Mouse (Mus musculus) liver, embryonic 15.5 days (tissue): ENCODE measurements around the gene Hnf4a. TPM values are rescaled to one million over a fixed set of nuclear protein-coding genes. Genes with fewer than 3 reads are reported as not detected.

Experiments
- ATAC-seq: fragments of 200-750 bp; cut with Nextera tagmentation; 2 replicates; pipeline ENCODE4 v1.8.0; 2017; ENCODE audit warnings: moderate number of reproducible peaks, mild to moderate bottlenecking, moderate library complexity; ENCODE audit not compliant: insufficient read depth
- H3K27ac ChIP-seq: fragments of 300-500 bp; sonication (generic); replicated peaks from 2 replicates; pipeline ENCODE4 v1.5.1; 2015; ENCODE audit warnings: mild to moderate bottlenecking, inconsistent platforms
- H3K27me3 ChIP-seq: fragments of 300-500 bp; sonication (generic); 2 replicates; pipeline ENCODE4 v1.6.1; 2015; ENCODE audit warnings: mild to moderate bottlenecking, inconsistent platforms
- H3K36me3 ChIP-seq: fragments of 300-500 bp; sonication (generic); replicated peaks from 2 replicates; pipeline ENCODE4 v1.6.1; 2015; ENCODE audit warnings: moderate library complexity, mild to moderate bottlenecking, inconsistent platforms
- H3K4me1 ChIP-seq: fragments of 300-500 bp; sonication (generic); replicated peaks from 2 replicates; pipeline ENCODE4 v1.6.1; 2015; ENCODE audit warnings: inconsistent platforms
- H3K4me2 ChIP-seq: fragments of 300-500 bp; sonication (generic); 2 replicates; pipeline ENCODE4 v1.6.1; 2015; ENCODE audit warnings: moderate library complexity, mild to moderate bottlenecking, inconsistent platforms
- H3K4me3 ChIP-seq: fragments of 300-500 bp; sonication (generic); replicated peaks from 2 replicates; pipeline ENCODE4 v1.5.1; 2015; ENCODE audit warnings: mild to moderate bottlenecking, inconsistent platforms
- H3K9ac ChIP-seq: fragments of 300-500 bp; sonication (generic); 2 replicates; pipeline ENCODE4 v1.6.1; 2015; ENCODE audit warnings: moderate library complexity, mild to moderate bottlenecking, inconsistent platforms
- H3K9me3 ChIP-seq: fragments of 300-500 bp; sonication (generic); replicated peaks from 2 replicates; pipeline ENCODE4 v1.6.1; 2016; ENCODE audit warnings: inconsistent platforms
- WGBS: fragments of 180-500 bp; shearing (Covaris S2); methylation state at CpG from one replicate; pipeline ENCODE4 v1.1.7; 2015; ENCODE audit warnings: mixed read lengths; ENCODE audit not compliant: insufficient replicate concordance; 5-methylcytosine and 5-hydroxymethylcytosine counted together
- polyA plus RNA-seq: library from polyadenylated mRNA; unstranded; fragments of >200 nt; fragmentation: Nextera tagmentation; extraction: Ambion mirVana; gene quantifications from 2 replicates; pipeline ENCODE4 v1.2.1, GENCODE M21; 2015

Gene Hnf4a
- polyA plus RNA-seq, 1 experiment from 2014 or later = 17.0 TPM

- Histone ChIP-seq H3K9ac (no peak overlapping the region), H3K27ac (no peak overlapping the region), H3K36me3 (peaks cover 28% of the 10 kb centered on the region), H3K27me3 (no peaks in the 10 kb centered on the region; the same call in 1 of the 2 replicates), H3K4me2 (no peak overlapping the region), H3K4me3 (no peak overlapping the region), H3K4me1 (peaks cover 20% of the 10 kb centered on the region), H3K9me3 (no peaks in the 10 kb centered on the region)
- no peak for ATAC-seq
- WGBS = 75% methylated on average over 6 of the region's 6 CpGs
These were observed 39.0 kb upstream of the Hnf4a start for GRCm38 (mm10) chr2:163467585-163467984.

GRCm38 (mm10) chr2:163468866-163469265 lies 37.7 kb upstream of the Hnf4a start:
- Histone ChIP-seq H3K4me3 (no peak overlapping the region), H3K9me3 (no peaks in the 10 kb centered on the region), H3K4me1 (peaks cover 18% of the 10 kb centered on the region), H3K27ac (no peak overlapping the region), H3K9ac (no peak overlapping the region), H3K36me3 (peaks cover 28% of the 10 kb centered on the region), H3K4me2 (no peak overlapping the region), H3K27me3 (no peaks in the 10 kb centered on the region)
- WGBS = 72% methylated on average over 6 of the region's 6 CpGs
- no peak for ATAC-seq

GRCm38 (mm10) chr2:163469711-163470110 lies 36.9 kb upstream of the Hnf4a start:
- no peak overlapping the region for H3K4me2 ChIP-seq
- ATAC-seq = no peak
- WGBS = 88% methylated on average over 15 of the region's 15 CpGs
- H3K27me3 ChIP-seq = no peaks in the 10 kb centered on the region
- H3K27ac ChIP-seq = no peak overlapping the region
- H3K9ac ChIP-seq = no peak overlapping the region
- H3K36me3 ChIP-seq = peaks cover 28% of the 10 kb centered on the region
- H3K9me3 ChIP-seq = no peaks in the 10 kb centered on the region
- H3K4me3 ChIP-seq = no peak overlapping the region
- peaks cover 18% of the 10 kb centered on the region for H3K4me1 ChIP-seq

- Histone ChIP-seq H3K4me2 (peak overlapping the region; percentile 94), H3K36me3 (peaks cover 28% of the 10 kb centered on the region), H3K27me3 (no peaks in the 10 kb centered on the region), H3K9ac (peak overlapping the region; percentile 68), H3K4me3 (peak overlapping the region; percentile 89), H3K4me1 (peaks cover 18% of the 10 kb centered on the region), H3K27ac (0 out of 2 replicates have a peak overlapping the region, but pooled peaks have one; percentile 34), H3K9me3 (no peaks in the 10 kb centered on the region)
- ATAC-seq = no peak
- WGBS = 65% methylated on average over 3 of the region's 3 CpGs
These were observed 35.5 kb upstream of the Hnf4a start for GRCm38 (mm10) chr2:163471136-163471535.

GRCm38 (mm10) chr2:163471710-163472465 lies 34.7 kb upstream of the Hnf4a start:
- Histone ChIP-seq H3K27me3 (no peaks in the 10 kb centered on the region), H3K4me3 (peak overlapping the region; percentile 89), H3K27ac (peak overlapping the region; percentile 78), H3K36me3 (peaks cover 24% of the 10 kb centered on the region), H3K4me2 (peak overlapping the region; percentile 94), H3K9me3 (no peaks in the 10 kb centered on the region), H3K9ac (peak overlapping the region; percentile 68), H3K4me1 (peaks cover 18% of the 10 kb centered on the region)
- ATAC-seq = peak; percentile 83
- 3% methylated on average over 36 of the region's 36 CpGs for WGBS

- Histone ChIP-seq H3K9ac (peak within 1 kb of the TSS; percentile 68), H3K9me3 (no peaks in the 10 kb centered on the region), H3K4me1 (peaks cover 18% of the 10 kb centered on the region), H3K27ac (peak within 1 kb of the TSS; percentile 78), H3K4me2 (peak within 1 kb of the TSS; percentile 94), H3K27me3 (no peaks in the 10 kb centered on the region), H3K4me3 (peak within 1 kb of the TSS; percentile 89), H3K36me3 (peaks cover 23% of the 10 kb centered on the region)
- ATAC-seq = peak; percentile 96
- under 1% methylated on average over 28 of the region's 30 CpGs for WGBS
These were observed 34.1 kb upstream of the Hnf4a start, which contains the start of gene Fitm2 for GRCm38 (mm10) chr2:163472466-163472851. TSS of gene Fitm2 (minus strand) at chr2:163472629.

- Histone ChIP-seq H3K9ac (no peak overlapping the region), H3K4me3 (no peak overlapping the region), H3K27ac (no peak overlapping the region), H3K4me1 (no peaks in the 10 kb centered on the region), H3K9me3 (no peaks in the 10 kb centered on the region), H3K36me3 (no peaks in the 10 kb centered on the region), H3K4me2 (no peak overlapping the region), H3K27me3 (peaks cover 35% of the 10 kb centered on the region)
- no peak for ATAC-seq
- 47% methylated on average over 18 of the region's 18 CpGs for WGBS
These were observed 26.3 kb upstream of the Hnf4a start for GRCm38 (mm10) chr2:163480191-163480825.

- H3K27me3 ChIP-seq = peaks cover 35% of the 10 kb centered on the region
- peak; percentile 52 for ATAC-seq
- no peaks in the 10 kb centered on the region for H3K36me3 ChIP-seq
- no peaks in the 10 kb centered on the region for H3K4me1 ChIP-seq
- H3K27ac ChIP-seq = no peak overlapping the region
- H3K9me3 ChIP-seq = no peaks in the 10 kb centered on the region
- no peak overlapping the region for H3K9ac ChIP-seq
- WGBS = 4% methylated on average over 21 of the region's 21 CpGs
- 0 out of 2 replicates have a peak overlapping the region, but pooled peaks have one; percentile 14 for H3K4me3 ChIP-seq
- H3K4me2 ChIP-seq = peak overlapping the region; percentile 47
These were observed 25.0 kb upstream of the Hnf4a start for GRCm38 (mm10) chr2:163481539-163482029.

- H3K9ac ChIP-seq = no peak overlapping the region
These were observed 19.2 kb upstream of the Hnf4a start for GRCm38 (mm10) chr2:163487360-163487759.

GRCm38 (mm10) chr2:163489725-163490291 lies 16.8 kb upstream of the Hnf4a start:
- H3K9me3 ChIP-seq = no peaks in the 10 kb centered on the region
- WGBS = 31% methylated on average over 5 of the region's 5 CpGs
- H3K9ac ChIP-seq = no peak overlapping the region
- no peak overlapping the region for H3K4me3 ChIP-seq
- H3K27me3 ChIP-seq = no peaks in the 10 kb centered on the region
- H3K27ac ChIP-seq = no peak overlapping the region
- no peaks in the 10 kb centered on the region for H3K36me3 ChIP-seq
- ATAC-seq = no peak
- H3K4me2 ChIP-seq = no peak overlapping the region
- no peaks in the 10 kb centered on the region for H3K4me1 ChIP-seq

More at GRCm38 (mm10) chr2:163487360-163487759, 19.2 kb upstream of the Hnf4a start:
- ATAC-seq = no peak
- no peaks in the 10 kb centered on the region for H3K9me3 ChIP-seq
- H3K36me3 ChIP-seq = no peaks in the 10 kb centered on the region
- 55% methylated on average over 3 of the region's 3 CpGs for WGBS
- H3K27ac ChIP-seq = no peak overlapping the region
- peaks cover 12% of the 10 kb centered on the region for H3K27me3 ChIP-seq
- no peak overlapping the region for H3K4me2 ChIP-seq
- no peak overlapping the region for H3K4me3 ChIP-seq
- H3K4me1 ChIP-seq = no peaks in the 10 kb centered on the region

- no peaks in the 10 kb centered on the region for H3K27me3 ChIP-seq
- WGBS = 74% methylated on average over 17 of the region's 17 CpGs
- no peak overlapping the region for H3K9ac ChIP-seq
- H3K4me2 ChIP-seq = no peak overlapping the region
- no peaks in the 10 kb centered on the region for H3K9me3 ChIP-seq
- H3K27ac ChIP-seq = no peak overlapping the region
- no peaks in the 10 kb centered on the region for H3K4me1 ChIP-seq
- ATAC-seq = no peak
- H3K36me3 ChIP-seq = no peaks in the 10 kb centered on the region
- no peak overlapping the region for H3K4me3 ChIP-seq
These were observed 16.0 kb upstream of the Hnf4a start for GRCm38 (mm10) chr2:163490656-163491055.
